Comparison of ENCODE assay signal across 21 mouse cellular contexts in genomic region chr13:31534726-31535125, GRCm38 (mm10). TPM values are rescaled to one million over a fixed set of nuclear protein-coding genes. Genes with fewer than 3 reads are reported as not detected.
"Had no signal": no experiment of that assay in that cellular context is flagged by ENCODE, and none has a peak within 500 bp of the region (broad histone marks: within the 10 kb centered on the region; RNA-seq: fewer than 3 reads in every experiment).

No protein-coding gene starts in this region.

- H3K4me3 ChIP-seq: neural tube, embryonic 13.5 days; neural tube, embryonic 15.5 days; stomach, embryonic 15.5 days had no signal

- H3K27ac ChIP-seq: neural tube, embryonic 13.5 days; neural tube, embryonic 15.5 days; stomach, embryonic 15.5 days; stomach, postnatal 0 days had no signal

- H3K36me3 ChIP-seq: neural tube, embryonic 13.5 days; neural tube, embryonic 15.5 days; stomach, embryonic 15.5 days had no signal

- H3K27me3 ChIP-seq: stomach, embryonic 15.5 days had no signal

- H3K4me2 ChIP-seq: neural tube, embryonic 13.5 days; neural tube, embryonic 15.5 days; stomach, embryonic 15.5 days had no signal

- DNase-seq: retina, postnatal 1 day; right cerebral cortex, adult 18-20 months; right cerebral cortex, postnatal 14 days; right cerebral cortex, postnatal 25 days; right cerebral cortex, postnatal 4 days; spleen, adult 18-20 months; thymus, adult 18-20 months; thymus, adult 2 months; thymus, postnatal 14 days; thymus, postnatal 25 days; thymus, postnatal 36 days; thymus, postnatal 4 days had no signal

- H3K9me3 ChIP-seq: neural tube, embryonic 13.5 days; neural tube, embryonic 15.5 days; stomach, embryonic 15.5 days had no signal

- H3K4me1 ChIP-seq: stomach, embryonic 15.5 days had no signal

- H3K9ac ChIP-seq: neural tube, embryonic 13.5 days; neural tube, embryonic 15.5 days; stomach, embryonic 15.5 days had no signal

RNA-seq across cellular contexts. Expression of gene A530084C06Rik, which starts 24.4 kb away (rescaled TPM):
- polyA plus RNA-seq: neural tube, embryonic 13.5 days; neural tube, embryonic 14.5 days; neural tube, embryonic 15.5 days; spleen, adult 2 months; stomach, embryonic 14.5 days; stomach, embryonic 15.5 days; stomach, embryonic 16.5 days; stomach, postnatal 0 days; thymus, postnatal 0 days had no signal
